Mouse (Mus musculus): ENCODE data around the gene Melk. TPM values are rescaled to one million over a fixed set of nuclear protein-coding genes. Genes with fewer than 3 reads are reported as not detected.

Melk gene
- polyA plus RNA-seq, 1 experiment from 2014 or later: 3.3 TPM

DNA sequence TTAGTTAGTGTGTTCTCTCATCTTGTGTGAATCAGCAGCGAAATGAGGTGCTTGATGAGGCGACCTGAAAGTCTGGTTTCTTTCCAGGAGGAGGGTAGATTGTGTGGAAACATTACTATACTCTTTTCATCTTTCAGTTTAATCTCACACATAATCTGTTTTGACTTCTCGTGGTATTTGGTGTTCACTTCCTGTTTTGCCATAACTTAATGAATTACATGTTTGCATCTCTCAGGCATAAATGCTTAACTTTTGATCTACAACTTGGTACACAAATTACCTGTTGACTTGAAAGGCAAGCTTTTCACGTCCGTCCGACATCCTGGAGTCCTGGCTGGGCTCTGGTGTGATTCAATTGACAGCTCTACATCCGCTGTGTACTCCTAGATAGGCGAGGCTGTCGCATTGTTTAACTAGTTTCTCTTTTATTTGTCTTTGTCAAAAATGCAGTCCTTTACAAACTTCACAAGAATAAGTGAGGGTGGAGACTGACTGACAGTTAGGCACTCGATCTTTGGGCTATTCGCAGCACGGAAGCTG lies 15.7 kb downstream of the Melk start:
- H3K4me1 ChIP-seq (ENCODE audit: control insufficient read depth, insufficient read depth, low read length): no peaks in the 10 kb centered on the region
- no peaks in the 10 kb centered on the region for H3K9me3 ChIP-seq (ENCODE audit: control insufficient read depth, low read length)
- no peaks in the 10 kb centered on the region for H3K27me3 ChIP-seq (ENCODE audit: control insufficient read depth, insufficient read depth, low read length)
- no peak overlapping the region for H3K4me2 ChIP-seq (ENCODE audit: low read depth, low read length)
- no peak for ATAC-seq (ENCODE audit: low read depth)
- no peaks in the 10 kb centered on the region for H3K36me3 ChIP-seq (ENCODE audit: control insufficient read depth, insufficient read depth, low read length)
- H3K4me3 ChIP-seq (ENCODE audit: low read depth, low read length): no peak overlapping the region
- H3K9ac ChIP-seq (replicated peaks; ENCODE audit: low read depth, low read length): no peak overlapping the region
- WGBS: 89% methylated on average over 12 of the region's 12 CpGs
- H3K27ac ChIP-seq (ENCODE audit: low read depth, low read length): no peak overlapping the region

DNA sequence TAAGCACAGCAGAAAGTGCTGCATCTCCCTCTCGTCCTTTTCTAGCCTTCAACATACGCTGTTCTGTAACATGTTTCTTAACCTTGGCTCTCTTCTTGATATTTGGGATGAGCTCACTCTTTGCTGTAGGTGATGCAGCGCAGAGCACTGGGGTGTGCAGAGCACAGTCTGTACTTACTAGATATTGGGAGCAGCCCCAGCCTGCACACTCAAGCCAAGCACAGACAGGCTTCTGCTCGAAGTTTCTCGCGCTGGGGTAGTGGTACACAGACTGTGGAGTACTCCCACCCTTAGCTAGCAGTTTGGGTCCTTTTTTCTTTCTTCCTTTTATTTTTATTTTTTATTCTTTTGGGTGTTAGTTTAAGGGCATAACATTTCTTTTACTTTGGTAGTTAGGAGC lies 19.8 kb downstream of the Melk start:
- H3K27me3 ChIP-seq (ENCODE audit: control insufficient read depth, insufficient read depth, low read length): no peaks in the 10 kb centered on the region
- H3K27ac ChIP-seq (ENCODE audit: low read depth, low read length): no peak overlapping the region
- no peak overlapping the region for H3K4me3 ChIP-seq (ENCODE audit: low read depth, low read length)
- H3K4me2 ChIP-seq (ENCODE audit: low read depth, low read length): no peak overlapping the region
- no peak overlapping the region for H3K9ac ChIP-seq (replicated peaks; ENCODE audit: low read depth, low read length)
- no peaks in the 10 kb centered on the region for H3K4me1 ChIP-seq (ENCODE audit: control insufficient read depth, insufficient read depth, low read length)
- 95% methylated on average over 6 of the region's 6 CpGs for WGBS
- H3K36me3 ChIP-seq (ENCODE audit: control insufficient read depth, insufficient read depth, low read length): no peaks in the 10 kb centered on the region
- ATAC-seq (ENCODE audit: low read depth): no peak
- H3K9me3 ChIP-seq (ENCODE audit: control insufficient read depth, low read length): no peaks in the 10 kb centered on the region

DNA sequence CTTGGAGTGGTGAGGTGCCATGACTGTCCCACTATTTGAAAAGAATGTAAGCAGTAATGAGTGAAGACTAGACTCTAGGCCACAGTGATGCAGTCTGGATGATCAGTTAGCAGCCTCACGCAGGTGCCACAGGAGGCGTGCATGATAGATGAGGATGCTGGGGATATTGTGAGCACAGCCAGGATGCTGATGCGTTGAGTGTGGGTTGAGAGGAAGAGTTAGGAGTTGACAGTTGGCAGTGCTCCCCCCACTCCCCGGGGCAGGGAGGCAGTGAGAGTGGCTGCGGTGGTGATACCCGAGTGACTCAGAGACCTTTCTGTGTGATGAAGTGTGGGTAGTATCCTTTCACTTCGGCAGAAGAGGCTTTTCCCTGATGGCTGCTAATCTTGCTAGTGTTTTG lies 21.4 kb downstream of the Melk start:
- H3K27ac ChIP-seq (ENCODE audit: low read depth, low read length): no peak overlapping the region
- no peaks in the 10 kb centered on the region for H3K9me3 ChIP-seq (ENCODE audit: control insufficient read depth, low read length)
- no peak overlapping the region for H3K4me2 ChIP-seq (ENCODE audit: low read depth, low read length)
- H3K36me3 ChIP-seq (ENCODE audit: control insufficient read depth, insufficient read depth, low read length): no peaks in the 10 kb centered on the region
- WGBS: 90% methylated on average over 7 of the region's 7 CpGs
- H3K4me3 ChIP-seq (ENCODE audit: low read depth, low read length): no peak overlapping the region
- no peaks in the 10 kb centered on the region for H3K4me1 ChIP-seq (ENCODE audit: control insufficient read depth, insufficient read depth, low read length)
- H3K27me3 ChIP-seq (ENCODE audit: control insufficient read depth, insufficient read depth, low read length): no peaks in the 10 kb centered on the region
- no peak overlapping the region for H3K9ac ChIP-seq (replicated peaks; ENCODE audit: low read depth, low read length)
- ATAC-seq (ENCODE audit: low read depth): no peak

DNA sequence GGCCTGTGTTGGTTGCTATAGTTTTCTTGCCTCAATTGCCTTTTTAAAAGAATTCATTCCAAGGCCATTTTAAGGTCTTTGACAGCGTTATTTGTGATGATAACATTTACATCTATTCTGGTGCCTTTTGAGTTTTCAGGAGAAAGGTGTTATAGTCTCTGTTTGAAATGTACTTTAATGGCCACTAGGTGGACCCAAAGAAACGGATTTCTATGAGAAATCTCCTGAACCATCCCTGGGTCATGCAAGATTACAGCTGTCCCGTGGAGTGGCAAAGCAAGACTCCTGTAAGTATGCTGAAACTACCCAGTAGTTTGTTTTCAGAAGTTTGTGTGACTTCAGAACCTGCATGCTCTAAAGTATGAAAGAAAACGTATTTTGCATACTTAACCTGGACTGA lies 24.8 kb downstream of the Melk start:
- Histone ChIP-seq H3K36me3 (ENCODE audit: control insufficient read depth, insufficient read depth, low read length) (no peaks in the 10 kb centered on the region), H3K9me3 (ENCODE audit: control insufficient read depth, low read length) (no peaks in the 10 kb centered on the region), H3K27me3 (ENCODE audit: control insufficient read depth, insufficient read depth, low read length) (no peaks in the 10 kb centered on the region), H3K9ac (replicated peaks; ENCODE audit: low read depth, low read length) (no peak overlapping the region), H3K27ac (ENCODE audit: low read depth, low read length) (no peak overlapping the region), H3K4me2 (ENCODE audit: low read depth, low read length) (no peak overlapping the region), H3K4me3 (ENCODE audit: low read depth, low read length) (no peak overlapping the region), H3K4me1 (ENCODE audit: control insufficient read depth, insufficient read depth, low read length) (no peaks in the 10 kb centered on the region)
- ATAC-seq (ENCODE audit: low read depth): no peak
- 52% methylated on average over 4 of the region's 4 CpGs for WGBS

DNA sequence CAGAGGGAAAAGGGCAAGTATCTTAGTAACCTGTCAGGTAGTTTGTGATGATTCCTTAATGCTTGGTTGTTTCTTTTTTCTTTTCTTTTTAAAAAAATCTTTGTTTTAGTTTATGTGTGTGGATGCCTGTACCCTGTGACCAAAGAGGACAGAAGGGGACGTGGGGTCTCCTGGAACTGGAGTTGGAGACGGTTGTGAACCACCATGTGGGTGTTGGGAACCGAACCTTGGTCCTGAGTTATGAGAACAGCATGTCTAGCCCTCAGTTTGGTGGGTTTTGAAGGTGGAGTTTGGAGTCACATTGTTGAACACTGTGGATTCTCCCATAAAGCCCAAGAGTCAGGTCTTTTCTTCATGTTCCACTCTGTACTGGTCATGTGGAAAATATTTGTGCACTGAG lies 26.0 kb downstream of the Melk start:
- H3K36me3 ChIP-seq (ENCODE audit: control insufficient read depth, insufficient read depth, low read length): no peaks in the 10 kb centered on the region
- H3K27ac ChIP-seq (ENCODE audit: low read depth, low read length): no peak overlapping the region
- H3K9me3 ChIP-seq (ENCODE audit: control insufficient read depth, low read length): no peaks in the 10 kb centered on the region
- WGBS: 95% methylated on average over 3 of the region's 3 CpGs
- H3K4me1 ChIP-seq (ENCODE audit: control insufficient read depth, insufficient read depth, low read length): no peaks in the 10 kb centered on the region
- H3K4me2 ChIP-seq (ENCODE audit: low read depth, low read length): no peak overlapping the region
- no peak overlapping the region for H3K4me3 ChIP-seq (ENCODE audit: low read depth, low read length)
- no peak overlapping the region for H3K9ac ChIP-seq (replicated peaks; ENCODE audit: low read depth, low read length)
- H3K27me3 ChIP-seq (ENCODE audit: control insufficient read depth, insufficient read depth, low read length): no peaks in the 10 kb centered on the region
- ATAC-seq (ENCODE audit: low read depth): no peak

DNA sequence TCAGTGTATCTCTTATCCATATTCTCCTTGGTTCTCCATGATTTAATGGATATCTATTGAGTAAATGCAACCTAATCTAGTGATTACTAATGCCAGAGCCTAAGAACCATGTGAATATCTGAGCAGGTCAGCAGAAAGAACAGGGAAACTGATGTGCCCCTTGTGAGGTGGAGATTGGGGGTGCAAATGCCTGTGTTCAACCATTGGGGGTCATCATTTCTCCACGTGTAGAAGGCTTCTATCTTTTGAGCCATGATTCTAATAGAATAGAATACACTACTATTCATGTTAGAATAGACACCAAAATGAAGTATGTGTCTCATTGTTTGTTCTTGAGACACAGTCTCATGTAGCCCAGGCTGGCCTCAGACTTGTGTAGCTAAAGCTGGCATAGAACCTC lies 27.3 kb downstream of the Melk start:
- ATAC-seq (ENCODE audit: low read depth): 0 out of 2 replicates have a peak, but pooled peaks have one; percentile 17
- Histone ChIP-seq H3K4me3 (ENCODE audit: low read depth, low read length) (no peak overlapping the region), H3K9ac (replicated peaks; ENCODE audit: low read depth, low read length) (no peak overlapping the region), H3K27ac (ENCODE audit: low read depth, low read length) (no peak overlapping the region), H3K4me2 (ENCODE audit: low read depth, low read length) (no peak overlapping the region), H3K27me3 (ENCODE audit: control insufficient read depth, insufficient read depth, low read length) (no peaks in the 10 kb centered on the region), H3K36me3 (ENCODE audit: control insufficient read depth, insufficient read depth, low read length) (no peaks in the 10 kb centered on the region), H3K4me1 (ENCODE audit: control insufficient read depth, insufficient read depth, low read length) (no peaks in the 10 kb centered on the region), H3K9me3 (ENCODE audit: control insufficient read depth, low read length) (no peaks in the 10 kb centered on the region)
- 81% methylated on average over 1 of the region's 1 CpGs for WGBS

DNA sequence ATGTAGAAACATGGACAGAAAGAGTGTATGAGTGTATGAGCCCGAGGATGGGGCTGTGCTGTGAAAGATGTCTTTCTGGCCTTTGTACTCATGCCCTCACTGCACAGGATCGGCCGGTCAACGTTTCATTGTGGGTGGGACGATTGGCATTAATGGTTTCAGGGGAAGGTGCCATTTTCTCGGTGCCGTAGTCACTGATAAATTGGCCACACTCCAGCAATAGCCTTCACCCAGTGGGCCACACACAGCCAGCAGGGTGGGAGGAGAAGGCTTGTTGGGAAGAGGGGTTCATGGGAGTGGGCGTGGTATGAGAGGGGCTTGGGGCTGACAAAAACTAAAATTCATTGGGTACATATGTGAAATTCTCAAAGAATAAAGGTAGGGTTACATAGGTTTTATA lies 34.3 kb downstream of the Melk start:
- Histone ChIP-seq H3K4me1 (ENCODE audit: control insufficient read depth, insufficient read depth, low read length) (no peaks in the 10 kb centered on the region), H3K27me3 (ENCODE audit: control insufficient read depth, insufficient read depth, low read length) (no peaks in the 10 kb centered on the region), H3K4me3 (ENCODE audit: low read depth, low read length) (no peak overlapping the region), H3K9me3 (ENCODE audit: control insufficient read depth, low read length) (no peaks in the 10 kb centered on the region), H3K27ac (ENCODE audit: low read depth, low read length) (no peak overlapping the region), H3K9ac (replicated peaks; ENCODE audit: low read depth, low read length) (no peak overlapping the region), H3K36me3 (ENCODE audit: control insufficient read depth, insufficient read depth, low read length) (no peaks in the 10 kb centered on the region), H3K4me2 (ENCODE audit: low read depth, low read length) (no peak overlapping the region)
- no peak for ATAC-seq (ENCODE audit: low read depth)
- 88% methylated on average over 8 of the region's 8 CpGs for WGBS

DNA sequence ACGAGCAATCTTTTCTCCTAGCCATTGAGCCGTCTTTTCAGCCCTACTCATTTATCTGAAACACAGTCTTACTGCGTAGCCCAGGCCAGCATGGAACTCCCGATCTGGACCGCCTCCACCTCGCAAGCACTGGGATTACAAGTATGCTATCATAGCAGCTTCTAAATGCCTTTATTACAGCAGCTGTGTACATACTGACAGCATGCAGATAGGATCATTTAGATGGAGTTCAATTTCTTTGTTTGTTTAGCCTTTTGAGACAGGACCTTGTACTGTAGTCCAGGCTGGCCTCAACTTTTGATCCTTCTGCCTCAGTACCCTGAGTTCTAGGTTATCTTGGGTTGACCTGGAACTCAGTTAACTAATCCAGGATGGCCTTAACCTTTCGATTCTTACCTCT lies 61.0 kb downstream of the Melk start:
- H3K4me2 ChIP-seq (ENCODE audit: low read depth, low read length): no peak overlapping the region
- no peaks in the 10 kb centered on the region for H3K36me3 ChIP-seq (ENCODE audit: control insufficient read depth, insufficient read depth, low read length)
- H3K27ac ChIP-seq (ENCODE audit: low read depth, low read length): no peak overlapping the region
- WGBS: 87% methylated on average over 7 of the region's 7 CpGs
- no peaks in the 10 kb centered on the region for H3K27me3 ChIP-seq (ENCODE audit: control insufficient read depth, insufficient read depth, low read length)
- H3K9ac ChIP-seq (replicated peaks; ENCODE audit: low read depth, low read length): no peak overlapping the region
- 0 out of 2 replicates have a peak, but pooled peaks cover 3% of the 10 kb centered on the region for H3K4me1 ChIP-seq (ENCODE audit: control insufficient read depth, insufficient read depth, low read length)
- no peak for ATAC-seq (ENCODE audit: low read depth)
- H3K9me3 ChIP-seq (ENCODE audit: control insufficient read depth, low read length): no peaks in the 10 kb centered on the region
- no peak overlapping the region for H3K4me3 ChIP-seq (ENCODE audit: low read depth, low read length)

DNA sequence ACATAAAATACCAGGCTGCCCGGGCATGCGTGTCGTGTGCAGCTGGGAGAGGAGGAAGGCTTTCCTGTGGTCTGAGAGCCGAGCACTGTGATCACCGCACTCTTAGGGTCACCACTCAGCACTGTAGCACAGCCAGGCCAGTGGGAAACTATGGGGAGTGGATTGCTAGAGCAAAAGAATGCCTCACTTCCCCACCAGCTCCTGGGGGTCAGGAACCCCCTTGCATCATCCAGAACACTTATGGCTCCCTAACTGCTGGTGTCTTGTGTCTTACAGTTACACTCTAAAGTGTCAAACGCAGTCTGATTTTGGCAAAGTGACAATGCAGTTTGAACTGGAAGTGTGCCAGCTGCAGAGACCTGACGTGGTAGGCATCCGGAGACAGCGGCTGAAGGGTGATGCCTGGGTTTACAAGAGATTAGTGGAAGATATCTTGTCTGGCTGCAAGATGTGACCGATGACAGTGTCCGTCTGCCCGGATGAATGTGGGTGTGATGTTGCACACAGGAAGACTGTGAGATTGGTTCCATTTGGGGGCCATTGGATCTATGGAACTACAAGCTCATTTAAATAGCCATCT lies 62.8 kb downstream of the Melk start:
- H3K27ac ChIP-seq (ENCODE audit: low read depth, low read length): no peak overlapping the region
- no peaks in the 10 kb centered on the region for H3K27me3 ChIP-seq (ENCODE audit: control insufficient read depth, insufficient read depth, low read length)
- no peaks in the 10 kb centered on the region for H3K9me3 ChIP-seq (ENCODE audit: control insufficient read depth, low read length)
- H3K9ac ChIP-seq (replicated peaks; ENCODE audit: low read depth, low read length): no peak overlapping the region
- no peak overlapping the region for H3K4me3 ChIP-seq (ENCODE audit: low read depth, low read length)
- H3K4me1 ChIP-seq (ENCODE audit: control insufficient read depth, insufficient read depth, low read length): 0 out of 2 replicates have a peak, but pooled peaks cover 3% of the 10 kb centered on the region
- no peak for ATAC-seq (ENCODE audit: low read depth)
- no peaks in the 10 kb centered on the region for H3K36me3 ChIP-seq (ENCODE audit: control insufficient read depth, insufficient read depth, low read length)
- no peak overlapping the region for H3K4me2 ChIP-seq (ENCODE audit: low read depth, low read length)
- 65% methylated on average over 12 of the region's 12 CpGs for WGBS
